Mouse (Mus musculus): ENCODE measurements at regions not wholly inside any gene's neighbourhood (a gene's known extent, or its start where the extent isn't known, plus 50 kb on each side); places are given as distances from the start of the nearest gene placed in this dataset.

DNA sequence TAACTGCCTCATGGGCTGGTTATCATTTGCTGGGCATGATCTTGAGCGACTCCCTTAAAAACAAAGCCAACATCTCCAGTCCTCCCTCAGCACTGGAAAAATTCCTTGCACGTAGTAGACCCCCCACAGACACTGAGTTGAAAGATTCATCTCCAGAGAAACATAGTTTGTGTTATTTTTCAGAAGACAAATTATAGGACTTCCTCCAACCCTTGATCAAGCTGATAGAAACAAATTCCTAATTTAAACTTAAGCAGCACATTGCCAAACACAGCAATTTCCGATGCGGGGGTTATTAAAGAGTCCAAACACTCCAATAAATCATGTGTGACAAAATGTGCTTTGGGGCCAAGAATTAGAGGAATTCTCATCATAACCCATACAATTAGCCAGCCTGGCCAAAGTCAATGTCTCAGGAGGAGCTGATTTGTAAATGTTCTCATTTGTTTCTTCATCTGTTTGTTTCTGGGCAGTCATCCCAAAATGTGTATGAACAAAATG, 205.7 kb upstream of the Ipo5 start:
- Histone ChIP-seq H3K4me3 (ENCODE audit: low read depth, low read length) (no peak overlapping the region), H3K36me3 (replicated peaks; ENCODE audit: control insufficient read depth, insufficient read depth, low read depth, low read length) (no peaks in the 10 kb centered on the region), H3K4me1 (ENCODE audit: control insufficient read depth, insufficient read depth, low read length) (no peaks in the 10 kb centered on the region), H3K27ac (replicated peaks; ENCODE audit: low read depth, low read length) (no peak overlapping the region), H3K27me3 (ENCODE audit: control insufficient read depth, insufficient read depth, low read length) (no peaks in the 10 kb centered on the region), H3K4me2 (ENCODE audit: low read depth, low read length) (no peak overlapping the region), H3K9ac (replicated peaks; ENCODE audit: low read length) (no peak overlapping the region), H3K9me3 (replicated peaks; ENCODE audit: control insufficient read depth, low read length) (no peaks in the 10 kb centered on the region)
- DNase-seq (ENCODE audit: low spot score), result no peak
- ATAC-seq (replicated peaks; ENCODE audit: insufficient number of reproducible peaks, low FRiP score, low TSS enrichment, low read depth), result no peak
- 79% methylated on average over 4 of the region's 4 CpGs for WGBS

- no peak overlapping the region for H3K9ac ChIP-seq (replicated peaks; ENCODE audit: low read length)
- no peaks in the 10 kb centered on the region for H3K36me3 ChIP-seq (replicated peaks; ENCODE audit: control insufficient read depth, insufficient read depth, low read depth, low read length)
- H3K9me3 ChIP-seq (replicated peaks; ENCODE audit: control insufficient read depth, low read length), result no peaks in the 10 kb centered on the region
- ATAC-seq (replicated peaks; ENCODE audit: insufficient number of reproducible peaks, low FRiP score, low TSS enrichment, low read depth) (no peak), DNase-seq (ENCODE audit: low spot score) (no peak)
- no peaks in the 10 kb centered on the region for H3K4me1 ChIP-seq (ENCODE audit: control insufficient read depth, insufficient read depth, low read length)
- H3K4me2 ChIP-seq (ENCODE audit: low read depth, low read length), result no peak overlapping the region
- H3K27ac ChIP-seq (replicated peaks; ENCODE audit: low read depth, low read length), result no peak overlapping the region
- 84% methylated on average over 4 of the region's 4 CpGs for WGBS
- H3K4me3 ChIP-seq (ENCODE audit: low read depth, low read length), result no peak overlapping the region
- H3K27me3 ChIP-seq (ENCODE audit: control insufficient read depth, insufficient read depth, low read length), result no peaks in the 10 kb centered on the region
Observed at GRCm38 (mm10) chr14:120710782-120711181, 200.2 kb upstream of the Ipo5 start.

DNA sequence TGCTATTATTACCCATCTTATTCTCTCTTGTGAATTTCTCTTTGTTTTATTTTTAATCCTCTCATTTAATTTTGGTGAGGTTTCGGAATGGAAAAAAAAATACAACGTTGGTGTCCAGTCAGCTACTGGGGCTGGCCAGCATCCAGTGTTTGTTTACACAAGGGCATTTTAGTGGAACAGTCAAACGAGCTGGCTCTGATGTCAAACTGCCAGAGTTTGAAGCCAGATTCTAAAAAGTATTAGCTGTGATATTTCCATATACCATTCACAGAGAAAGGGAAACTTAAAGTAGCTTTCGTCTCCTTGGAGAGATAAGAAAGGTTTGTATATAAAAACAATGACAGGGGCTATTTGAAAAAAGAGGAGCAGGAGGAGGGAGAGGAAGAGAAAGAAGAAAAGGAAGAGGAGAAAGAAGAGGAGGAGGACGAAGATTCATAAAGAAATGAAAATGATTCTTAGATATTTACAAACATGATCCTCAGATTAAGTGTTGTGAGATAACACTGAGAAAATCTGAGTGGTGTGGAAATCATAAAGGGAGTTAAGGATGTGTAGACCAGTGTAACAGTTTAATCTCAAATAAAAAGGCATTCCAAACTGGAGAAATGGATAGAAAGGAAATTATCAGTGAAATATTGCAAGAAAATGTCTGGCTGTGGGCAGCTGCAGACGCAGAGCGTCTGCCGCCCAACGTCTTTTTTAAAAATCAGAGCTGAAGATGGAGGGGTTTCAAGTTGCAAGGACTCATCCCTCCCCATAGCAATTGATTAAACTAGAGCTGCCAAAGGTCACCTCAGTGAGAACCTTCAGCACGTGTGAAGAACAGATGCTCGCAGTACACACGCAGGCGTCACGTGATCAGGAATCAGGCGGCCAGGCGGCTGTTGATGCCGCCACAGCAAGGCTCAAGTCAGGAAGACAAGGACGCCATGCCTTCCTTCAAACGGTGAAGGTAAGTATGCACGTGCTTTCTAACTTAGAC, 190.3 kb upstream of the Ipo5 start:
- H3K4me1 ChIP-seq (ENCODE audit: control insufficient read depth, insufficient read depth, low read length), result no peaks in the 10 kb centered on the region
- no peaks in the 10 kb centered on the region for H3K9me3 ChIP-seq (replicated peaks; ENCODE audit: control insufficient read depth, low read length)
- no peak overlapping the region for H3K9ac ChIP-seq (replicated peaks; ENCODE audit: low read length)
- H3K27me3 ChIP-seq (ENCODE audit: control insufficient read depth, insufficient read depth, low read length), result no peaks in the 10 kb centered on the region
- DNase-seq (ENCODE audit: low spot score) (peak; percentile 42), ATAC-seq (replicated peaks; ENCODE audit: insufficient number of reproducible peaks, low FRiP score, low TSS enrichment, low read depth) (no peak; the same call in 1 of the 2 replicates)
- H3K27ac ChIP-seq (replicated peaks; ENCODE audit: low read depth, low read length), result no peak overlapping the region
- WGBS, result 61% methylated on average over 20 of the region's 20 CpGs
- H3K4me2 ChIP-seq (ENCODE audit: low read depth, low read length), result no peak overlapping the region
- no peak overlapping the region for H3K4me3 ChIP-seq (ENCODE audit: low read depth, low read length)
- no peaks in the 10 kb centered on the region for H3K36me3 ChIP-seq (replicated peaks; ENCODE audit: control insufficient read depth, insufficient read depth, low read depth, low read length)

DNA sequence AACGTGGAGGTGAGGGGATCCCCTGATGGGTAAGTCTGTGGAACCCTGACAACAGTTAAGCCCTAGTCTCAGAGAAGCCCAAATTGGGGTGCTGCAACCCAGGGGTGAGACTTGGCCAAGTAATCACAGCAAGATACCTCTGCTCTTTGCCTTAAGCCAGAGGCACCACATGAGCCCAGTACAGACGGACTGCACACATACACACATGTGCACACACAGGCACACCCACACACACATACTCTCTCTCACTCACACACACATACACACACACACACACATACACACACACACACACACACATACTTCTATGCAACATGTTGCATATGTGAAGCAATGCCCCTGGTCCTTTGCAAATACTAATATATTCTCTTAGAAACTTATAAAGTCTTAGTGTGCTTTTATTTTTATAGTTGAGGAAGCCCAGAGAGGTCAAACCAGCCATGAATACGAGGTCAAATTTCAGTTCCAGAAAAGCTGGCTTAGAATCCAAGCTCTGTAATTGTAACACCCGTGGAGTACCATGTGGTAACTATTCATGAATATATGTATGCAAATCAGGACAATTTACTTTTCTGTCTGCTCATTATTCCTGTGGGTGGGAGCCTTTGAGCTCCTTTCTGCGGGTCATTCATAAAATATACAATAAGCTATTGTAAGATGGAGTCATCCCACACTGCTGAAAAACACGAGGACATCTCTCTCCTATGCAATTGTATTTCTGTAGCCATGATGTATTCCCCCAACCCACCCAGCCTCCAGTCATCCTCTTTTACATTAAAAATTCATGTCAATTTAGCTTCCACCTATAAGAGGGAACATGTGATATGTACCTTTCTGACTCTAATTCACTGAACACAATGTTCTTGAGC, 189.2 kb upstream of the Ipo5 start:
- 61% methylated on average over 6 of the region's 6 CpGs for WGBS
- Histone ChIP-seq H3K4me3 (ENCODE audit: low read depth, low read length) (no peak overlapping the region), H3K27me3 (ENCODE audit: control insufficient read depth, insufficient read depth, low read length) (no peaks in the 10 kb centered on the region), H3K4me2 (ENCODE audit: low read depth, low read length) (no peak overlapping the region), H3K27ac (replicated peaks; ENCODE audit: low read depth, low read length) (no peak overlapping the region), H3K9me3 (replicated peaks; ENCODE audit: control insufficient read depth, low read length) (no peaks in the 10 kb centered on the region), H3K9ac (replicated peaks; ENCODE audit: low read length) (no peak overlapping the region), H3K4me1 (ENCODE audit: control insufficient read depth, insufficient read depth, low read length) (no peaks in the 10 kb centered on the region), H3K36me3 (replicated peaks; ENCODE audit: control insufficient read depth, insufficient read depth, low read depth, low read length) (no peaks in the 10 kb centered on the region)
- ATAC-seq (replicated peaks; ENCODE audit: insufficient number of reproducible peaks, low FRiP score, low TSS enrichment, low read depth), result no peak
- no peak for DNase-seq (ENCODE audit: low spot score)

- H3K27me3 ChIP-seq (ENCODE audit: control insufficient read depth, insufficient read depth, low read length), result no peaks in the 10 kb centered on the region
- H3K4me2 ChIP-seq (ENCODE audit: low read depth, low read length), result no peak overlapping the region
- no peaks in the 10 kb centered on the region for H3K9me3 ChIP-seq (replicated peaks; ENCODE audit: control insufficient read depth, low read length)
- H3K9ac ChIP-seq (replicated peaks; ENCODE audit: low read length), result no peak overlapping the region
- H3K4me3 ChIP-seq (ENCODE audit: low read depth, low read length), result no peak overlapping the region
- DNase-seq (ENCODE audit: low spot score) (no peak), ATAC-seq (replicated peaks; ENCODE audit: insufficient number of reproducible peaks, low FRiP score, low TSS enrichment, low read depth) (no peak)
- 56% methylated on average over 6 of the region's 6 CpGs for WGBS
- no peaks in the 10 kb centered on the region for H3K36me3 ChIP-seq (replicated peaks; ENCODE audit: control insufficient read depth, insufficient read depth, low read depth, low read length)
- H3K27ac ChIP-seq (replicated peaks; ENCODE audit: low read depth, low read length), result no peak overlapping the region
- no peaks in the 10 kb centered on the region for H3K4me1 ChIP-seq (ENCODE audit: control insufficient read depth, insufficient read depth, low read length)
Observed at GRCm38 (mm10) chr14:120722546-120723112, 188.4 kb upstream of the Ipo5 start.

DNA sequence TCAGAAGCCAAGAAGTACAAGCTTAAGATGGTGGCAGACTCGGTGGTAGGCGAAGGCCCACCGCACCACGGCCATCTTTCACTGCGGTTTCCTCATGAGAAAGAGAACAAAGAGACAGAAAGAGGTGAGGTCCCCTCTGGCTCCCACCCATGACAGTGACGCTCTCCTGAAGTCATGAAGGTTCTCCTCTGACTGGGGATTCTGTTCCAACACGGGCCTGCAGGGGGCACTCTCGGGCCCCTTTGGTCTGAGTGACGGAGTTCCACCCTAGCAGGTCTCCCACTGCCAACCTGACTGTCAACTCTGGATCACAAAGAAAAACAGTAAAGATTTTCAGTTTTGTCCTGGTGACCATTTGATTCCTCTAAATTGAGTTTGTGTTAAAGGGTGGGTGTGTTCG, 182.9 kb upstream of the Ipo5 start:
- no peaks in the 10 kb centered on the region for H3K36me3 ChIP-seq (replicated peaks; ENCODE audit: control insufficient read depth, insufficient read depth, low read depth, low read length)
- 88% methylated on average over 10 of the region's 10 CpGs for WGBS
- H3K4me2 ChIP-seq (ENCODE audit: low read depth, low read length), result no peak overlapping the region
- H3K27ac ChIP-seq (replicated peaks; ENCODE audit: low read depth, low read length), result no peak overlapping the region
- no peak overlapping the region for H3K9ac ChIP-seq (replicated peaks; ENCODE audit: low read length)
- no peaks in the 10 kb centered on the region for H3K9me3 ChIP-seq (replicated peaks; ENCODE audit: control insufficient read depth, low read length)
- no peaks in the 10 kb centered on the region for H3K27me3 ChIP-seq (ENCODE audit: control insufficient read depth, insufficient read depth, low read length)
- DNase-seq (ENCODE audit: low spot score), result no peak
- no peak for ATAC-seq (replicated peaks; ENCODE audit: insufficient number of reproducible peaks, low FRiP score, low TSS enrichment, low read depth)
- no peaks in the 10 kb centered on the region for H3K4me1 ChIP-seq (ENCODE audit: control insufficient read depth, insufficient read depth, low read length)
- H3K4me3 ChIP-seq (ENCODE audit: low read depth, low read length), result no peak overlapping the region

DNA sequence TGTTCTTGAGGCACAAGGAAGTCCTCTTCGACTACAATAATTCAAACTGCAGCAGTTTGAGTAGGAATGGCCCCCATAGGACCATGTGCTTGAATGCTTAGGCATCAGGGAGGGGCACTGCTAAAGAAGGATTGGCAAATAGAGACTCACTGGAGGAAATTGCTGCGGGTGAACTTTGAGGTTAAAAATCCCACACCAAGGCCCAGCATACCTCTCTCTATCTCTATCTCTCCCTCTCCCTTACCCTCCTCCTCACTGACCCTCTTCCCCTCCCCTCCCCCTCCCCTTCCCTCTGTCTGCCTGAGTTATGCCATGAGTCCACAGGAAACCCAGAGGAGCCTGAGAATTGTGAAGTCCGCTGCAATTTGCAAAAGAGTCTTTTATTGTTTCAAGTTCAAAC, 180.8 kb upstream of the Ipo5 start:
- Histone ChIP-seq H3K4me1 (ENCODE audit: control insufficient read depth, insufficient read depth, low read length) (no peaks in the 10 kb centered on the region), H3K36me3 (replicated peaks; ENCODE audit: control insufficient read depth, insufficient read depth, low read depth, low read length) (no peaks in the 10 kb centered on the region), H3K27ac (replicated peaks; ENCODE audit: low read depth, low read length) (no peak overlapping the region), H3K4me2 (ENCODE audit: low read depth, low read length) (no peak overlapping the region), H3K9ac (replicated peaks; ENCODE audit: low read length) (no peak overlapping the region), H3K9me3 (replicated peaks; ENCODE audit: control insufficient read depth, low read length) (no peaks in the 10 kb centered on the region), H3K4me3 (ENCODE audit: low read depth, low read length) (no peak overlapping the region), H3K27me3 (ENCODE audit: control insufficient read depth, insufficient read depth, low read length) (no peaks in the 10 kb centered on the region)
- WGBS, result 34% methylated on average over 3 of the region's 3 CpGs
- ATAC-seq (replicated peaks; ENCODE audit: insufficient number of reproducible peaks, low FRiP score, low TSS enrichment, low read depth) (no peak), DNase-seq (ENCODE audit: low spot score) (no peak)

Measured in embryonic facial prominence, embryonic 11.5 days (tissue).